Mouse (Mus musculus): ENCODE measurements around the gene Emsy. TPM values are rescaled to one million over a fixed set of nuclear protein-coding genes. Genes with fewer than 3 reads are reported as not detected.

The Emsy gene
- polyA plus RNA-seq, 1 experiment from 2014 or later, result 42.5 TPM

GRCm38 (mm10) chr7:98677511-98677910, 20.9 kb upstream of the Emsy start:
- H3K9ac ChIP-seq (ENCODE audit: low read depth, low read length), result no peak overlapping the region
- H3K4me2 ChIP-seq, result no peak overlapping the region
- H3K27me3 ChIP-seq (ENCODE audit: control insufficient read depth, insufficient read depth, low read length), result no peaks in the 10 kb centered on the region; the same call in 1 of the 2 replicates
- H3K4me3 ChIP-seq (ENCODE audit: low read depth, low read length), result no peak overlapping the region
- 87% methylated on average over 2 of the region's 2 CpGs for WGBS (ENCODE audit: insufficient replicate concordance)
- H3K27ac ChIP-seq (ENCODE audit: low read depth, low read length), result no peak overlapping the region
- ATAC-seq (replicated peaks; ENCODE audit: insufficient number of reproducible peaks, low FRiP score, low TSS enrichment), result no peak
- no peaks in the 10 kb centered on the region for H3K9me3 ChIP-seq (replicated peaks; ENCODE audit: control insufficient read depth, low read length)
- peaks cover 17% of the 10 kb centered on the region for H3K4me1 ChIP-seq (ENCODE audit: control insufficient read depth, insufficient read depth, low read length)
- H3K36me3 ChIP-seq (ENCODE audit: control insufficient read depth, insufficient read depth, low read length), result no peaks in the 10 kb centered on the region

DNA sequence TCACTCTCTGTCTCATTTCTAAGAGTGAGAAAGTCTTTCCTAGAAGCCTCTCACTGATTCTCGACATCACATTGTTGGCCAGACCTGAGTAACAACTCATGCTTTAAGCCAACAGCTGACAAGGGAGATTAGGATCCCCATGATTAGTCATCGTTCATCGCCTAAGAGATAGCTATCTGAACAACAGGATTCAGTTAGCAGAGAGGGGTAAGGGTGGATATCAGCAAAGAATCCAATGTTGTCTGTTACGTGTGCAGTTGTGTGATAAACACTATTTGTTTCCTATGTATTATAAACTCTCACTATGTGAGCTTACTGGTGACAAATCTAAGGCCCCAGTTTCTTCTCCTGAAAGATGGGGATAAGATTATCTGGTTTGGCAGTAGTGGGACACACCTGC, 17.8 kb upstream of the Emsy start:
- Histone ChIP-seq H3K27ac (ENCODE audit: low read depth, low read length) (no peak overlapping the region), H3K4me1 (ENCODE audit: control insufficient read depth, insufficient read depth, low read length) (peaks cover 36% of the 10 kb centered on the region), H3K9me3 (replicated peaks; ENCODE audit: control insufficient read depth, low read length) (no peaks in the 10 kb centered on the region), H3K9ac (ENCODE audit: low read depth, low read length) (no peak overlapping the region), H3K36me3 (ENCODE audit: control insufficient read depth, insufficient read depth, low read length) (no peaks in the 10 kb centered on the region), H3K4me2 (no peak overlapping the region), H3K4me3 (ENCODE audit: low read depth, low read length) (no peak overlapping the region), H3K27me3 (ENCODE audit: control insufficient read depth, insufficient read depth, low read length) (no peaks in the 10 kb centered on the region; the same call in 1 of the 2 replicates)
- WGBS (ENCODE audit: insufficient replicate concordance), result 64% methylated on average over 4 of the region's 4 CpGs
- no peak for ATAC-seq (replicated peaks; ENCODE audit: insufficient number of reproducible peaks, low FRiP score, low TSS enrichment)

- no peaks in the 10 kb centered on the region for H3K36me3 ChIP-seq (ENCODE audit: control insufficient read depth, insufficient read depth, low read length)
- H3K4me2 ChIP-seq, result peak overlapping the region; percentile 20
- WGBS (ENCODE audit: insufficient replicate concordance), result 19% methylated on average over 11 of the region's 11 CpGs
- peak overlapping the region; percentile 75 for H3K27ac ChIP-seq (ENCODE audit: low read depth, low read length)
- H3K9me3 ChIP-seq (replicated peaks; ENCODE audit: control insufficient read depth, low read length), result no peaks in the 10 kb centered on the region
- peaks cover 28% of the 10 kb centered on the region for H3K4me1 ChIP-seq (ENCODE audit: control insufficient read depth, insufficient read depth, low read length)
- peak; percentile 76 for ATAC-seq (replicated peaks; ENCODE audit: insufficient number of reproducible peaks, low FRiP score, low TSS enrichment)
- H3K27me3 ChIP-seq (ENCODE audit: control insufficient read depth, insufficient read depth, low read length), result no peaks in the 10 kb centered on the region
- H3K9ac ChIP-seq (ENCODE audit: low read depth, low read length), result peak overlapping the region; percentile 13; the same call in 1 of the 2 replicates
- no peak overlapping the region for H3K4me3 ChIP-seq (ENCODE audit: low read depth, low read length)
These were observed 15.8 kb upstream of the Emsy start for GRCm38 (mm10) chr7:98672241-98672955.

GRCm38 (mm10) chr7:98671416-98671815, 14.8 kb upstream of the Emsy start:
- Histone ChIP-seq H3K9ac (ENCODE audit: low read depth, low read length) (no peak overlapping the region; the same call in 1 of the 2 replicates), H3K27ac (ENCODE audit: low read depth, low read length) (peak overlapping the region; percentile 75), H3K36me3 (ENCODE audit: control insufficient read depth, insufficient read depth, low read length) (no peaks in the 10 kb centered on the region), H3K4me1 (ENCODE audit: control insufficient read depth, insufficient read depth, low read length) (peaks cover 28% of the 10 kb centered on the region), H3K27me3 (ENCODE audit: control insufficient read depth, insufficient read depth, low read length) (no peaks in the 10 kb centered on the region), H3K9me3 (replicated peaks; ENCODE audit: control insufficient read depth, low read length) (no peaks in the 10 kb centered on the region), H3K4me3 (ENCODE audit: low read depth, low read length) (no peak overlapping the region), H3K4me2 (peak overlapping the region; percentile 20)
- WGBS (ENCODE audit: insufficient replicate concordance), result 64% methylated on average over 9 of the region's 9 CpGs
- no peak for ATAC-seq (replicated peaks; ENCODE audit: insufficient number of reproducible peaks, low FRiP score, low TSS enrichment)

DNA sequence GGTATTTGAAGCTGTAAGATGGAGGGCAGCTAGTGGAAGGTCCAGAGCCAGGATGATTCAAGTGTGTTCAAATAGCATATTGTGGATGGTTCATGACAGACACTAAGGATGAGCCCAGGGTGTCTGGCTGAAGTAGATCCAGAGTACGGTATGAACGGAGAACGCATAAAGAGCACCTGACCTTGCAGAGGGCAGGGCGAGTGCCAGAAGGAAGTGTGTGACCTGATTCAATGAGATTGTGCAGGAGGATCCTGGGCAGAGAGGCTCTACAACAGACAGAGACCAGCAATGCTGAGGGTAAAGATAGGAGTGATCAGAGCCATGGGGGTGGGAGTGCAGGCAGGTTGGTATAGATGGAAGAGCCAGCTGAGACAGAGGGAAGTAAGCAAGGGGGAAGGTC, 14.2 kb upstream of the Emsy start:
- H3K36me3 ChIP-seq (ENCODE audit: control insufficient read depth, insufficient read depth, low read length), result no peaks in the 10 kb centered on the region
- ATAC-seq (replicated peaks; ENCODE audit: insufficient number of reproducible peaks, low FRiP score, low TSS enrichment), result no peak

DNA sequence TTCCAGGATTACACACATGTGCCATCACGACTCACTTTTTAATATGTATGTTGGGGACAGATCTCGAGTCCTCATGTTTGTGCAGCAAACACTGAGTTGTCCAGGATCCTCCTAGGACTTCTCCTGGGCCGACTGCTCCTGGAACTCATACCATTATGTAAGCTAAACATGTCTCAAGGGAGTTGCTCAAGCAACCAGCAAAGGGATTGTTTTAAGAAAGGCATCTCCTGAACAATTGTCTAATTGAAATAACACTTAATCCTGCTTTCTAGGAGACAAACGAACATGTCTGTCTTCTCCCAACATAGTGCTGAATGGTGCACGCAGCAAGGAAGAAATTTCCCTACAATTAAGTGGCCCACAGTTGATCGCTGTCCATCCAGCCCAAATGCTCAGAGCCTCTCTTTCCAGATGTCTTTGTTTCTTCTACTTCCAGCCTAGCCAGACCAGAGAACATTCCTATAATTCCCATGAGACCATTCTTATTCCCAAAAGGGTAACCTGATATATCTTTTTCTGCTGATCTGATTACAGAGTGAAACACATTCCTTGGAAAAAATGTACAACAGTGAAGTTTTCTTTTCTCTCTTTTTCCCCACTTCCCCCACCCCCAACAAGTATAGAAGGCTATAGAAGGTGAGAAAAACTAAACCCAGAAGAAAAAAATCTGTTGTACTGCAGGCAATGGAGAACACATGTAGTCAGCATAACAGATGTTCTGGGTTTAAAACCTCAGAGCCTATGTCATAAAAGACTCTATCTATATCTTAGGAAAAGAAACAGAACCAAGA, 11.6 kb upstream of the Emsy start:
- H3K9ac ChIP-seq (ENCODE audit: low read depth, low read length), result no peak overlapping the region
- no peak overlapping the region for H3K27ac ChIP-seq (ENCODE audit: low read depth, low read length)
- H3K4me2 ChIP-seq, result no peak overlapping the region
- no peaks in the 10 kb centered on the region for H3K27me3 ChIP-seq (ENCODE audit: control insufficient read depth, insufficient read depth, low read length)
- peaks cover 30% of the 10 kb centered on the region for H3K4me1 ChIP-seq (ENCODE audit: control insufficient read depth, insufficient read depth, low read length)
- H3K4me3 ChIP-seq (ENCODE audit: low read depth, low read length), result no peak overlapping the region
- no peak for ATAC-seq (replicated peaks; ENCODE audit: insufficient number of reproducible peaks, low FRiP score, low TSS enrichment)
- WGBS (ENCODE audit: insufficient replicate concordance), result 60% methylated on average over 6 of the region's 6 CpGs
- no peaks in the 10 kb centered on the region for H3K36me3 ChIP-seq (ENCODE audit: control insufficient read depth, insufficient read depth, low read length)
- no peaks in the 10 kb centered on the region for H3K9me3 ChIP-seq (replicated peaks; ENCODE audit: control insufficient read depth, low read length)

More for the DNA sequence above, 14.2 kb upstream of the Emsy start:
- no peaks in the 10 kb centered on the region for H3K9me3 ChIP-seq (replicated peaks; ENCODE audit: control insufficient read depth, low read length)
- 79% methylated on average over 4 of the region's 4 CpGs for WGBS (ENCODE audit: insufficient replicate concordance)
- H3K27me3 ChIP-seq (ENCODE audit: control insufficient read depth, insufficient read depth, low read length), result no peaks in the 10 kb centered on the region
- no peak overlapping the region for H3K27ac ChIP-seq (ENCODE audit: low read depth, low read length)
- peaks cover 27% of the 10 kb centered on the region for H3K4me1 ChIP-seq (ENCODE audit: control insufficient read depth, insufficient read depth, low read length)
- no peak overlapping the region for H3K4me3 ChIP-seq (ENCODE audit: low read depth, low read length)
- no peak overlapping the region for H3K9ac ChIP-seq (ENCODE audit: low read depth, low read length)
- no peak overlapping the region for H3K4me2 ChIP-seq

DNA sequence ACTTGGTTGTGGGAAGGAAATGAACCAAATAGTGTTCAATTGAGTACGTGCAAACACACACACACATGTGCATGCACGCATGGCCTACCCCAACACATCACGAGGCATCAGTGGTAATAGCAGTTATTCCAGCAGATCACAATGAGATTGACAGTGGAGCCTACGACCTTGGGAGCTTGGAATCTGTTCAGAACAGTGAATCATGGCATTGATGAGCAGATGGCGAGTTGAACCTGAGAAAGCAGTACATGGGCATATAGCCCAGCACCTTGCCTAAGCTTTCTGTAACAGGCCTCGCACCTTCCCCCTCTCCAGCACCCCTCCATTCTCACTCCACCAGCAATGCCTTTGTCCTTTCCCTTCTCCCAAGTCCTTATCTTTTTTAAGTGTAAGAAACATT, 9.1 kb upstream of the Emsy start:
- no peak for ATAC-seq (replicated peaks; ENCODE audit: insufficient number of reproducible peaks, low FRiP score, low TSS enrichment)
- Histone ChIP-seq H3K4me3 (ENCODE audit: low read depth, low read length) (no peak overlapping the region), H3K9me3 (replicated peaks; ENCODE audit: control insufficient read depth, low read length) (no peaks in the 10 kb centered on the region), H3K27ac (ENCODE audit: low read depth, low read length) (no peak overlapping the region), H3K9ac (ENCODE audit: low read depth, low read length) (no peak overlapping the region), H3K4me1 (ENCODE audit: control insufficient read depth, insufficient read depth, low read length) (peaks cover 6% of the 10 kb centered on the region; the same call in 1 of the 2 replicates), H3K4me2 (no peak overlapping the region), H3K36me3 (ENCODE audit: control insufficient read depth, insufficient read depth, low read length) (no peaks in the 10 kb centered on the region), H3K27me3 (ENCODE audit: control insufficient read depth, insufficient read depth, low read length) (no peaks in the 10 kb centered on the region)
- 81% methylated on average over 6 of the region's 6 CpGs for WGBS (ENCODE audit: insufficient replicate concordance)

DNA sequence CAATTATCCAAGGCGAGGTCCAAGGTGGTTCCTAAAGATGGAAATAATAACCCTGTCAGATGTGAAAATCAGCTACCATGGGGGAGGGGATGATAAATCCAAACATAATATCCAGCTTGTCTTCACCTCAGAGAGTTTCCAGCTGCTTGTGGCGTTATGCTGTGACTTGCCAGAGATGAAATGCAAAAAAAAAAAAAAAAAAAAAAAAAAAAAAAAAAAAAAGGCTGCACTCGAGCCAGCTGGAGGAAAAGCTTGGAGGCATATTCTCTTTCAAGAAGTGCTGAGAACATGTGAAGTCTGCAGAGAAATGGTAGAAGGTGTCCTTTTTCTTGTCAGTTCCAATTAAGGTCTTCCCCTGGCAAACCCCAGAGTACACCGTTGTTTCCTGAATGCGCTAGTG, 8.6 kb upstream of the Emsy start:
- Histone ChIP-seq H3K36me3 (ENCODE audit: control insufficient read depth, insufficient read depth, low read length) (no peaks in the 10 kb centered on the region), H3K9ac (ENCODE audit: low read depth, low read length) (no peak overlapping the region), H3K4me3 (ENCODE audit: low read depth, low read length) (no peak overlapping the region), H3K9me3 (replicated peaks; ENCODE audit: control insufficient read depth, low read length) (no peaks in the 10 kb centered on the region), H3K27me3 (ENCODE audit: control insufficient read depth, insufficient read depth, low read length) (no peaks in the 10 kb centered on the region), H3K4me1 (ENCODE audit: control insufficient read depth, insufficient read depth, low read length) (0 out of 2 replicates have a peak, but pooled peaks cover 5% of the 10 kb centered on the region), H3K4me2 (no peak overlapping the region), H3K27ac (ENCODE audit: low read depth, low read length) (no peak overlapping the region)
- 44% methylated on average over 5 of the region's 5 CpGs for WGBS (ENCODE audit: insufficient replicate concordance)
- no peak for ATAC-seq (replicated peaks; ENCODE audit: insufficient number of reproducible peaks, low FRiP score, low TSS enrichment)

All from heart, embryonic 11.5 days (tissue).